Mouse (Mus musculus) lung, postnatal 36 days (tissue): ENCODE measurements at regions not wholly inside any gene's neighbourhood (a gene's known extent, or its start where the extent isn't known, plus 50 kb on each side); places are given as distances from the start of the nearest gene placed in this dataset.
A peak's percentile ranks its signal among the peaks of the same experiment; 100 is the strongest.

Source experiments
- DNase-seq: peaks from one replicate; pipeline ENCODE4 v3.0.0; 2022; ENCODE audit warnings: mixed read lengths

DNA sequence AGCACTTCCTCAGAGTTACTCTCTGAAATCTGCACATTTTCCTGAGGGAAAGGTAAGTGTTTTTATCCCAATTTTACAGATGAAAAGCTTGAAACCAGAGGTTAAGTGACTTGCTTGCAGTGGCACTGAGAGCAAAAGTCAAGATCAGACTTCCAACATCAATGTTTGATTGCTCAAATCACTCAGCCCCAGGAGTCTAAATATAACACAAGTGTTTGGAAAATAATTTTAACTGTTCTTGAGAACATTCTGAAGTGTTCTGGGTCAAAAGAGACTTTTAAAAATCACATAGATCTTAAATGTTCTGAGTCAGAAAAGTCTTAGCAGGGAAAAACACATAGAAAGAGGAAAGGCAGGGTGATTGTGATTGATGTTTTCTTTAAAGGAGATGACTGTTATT, 848.6 kb upstream of the Cntnap5a start:
- no peak for DNase-seq

DNA sequence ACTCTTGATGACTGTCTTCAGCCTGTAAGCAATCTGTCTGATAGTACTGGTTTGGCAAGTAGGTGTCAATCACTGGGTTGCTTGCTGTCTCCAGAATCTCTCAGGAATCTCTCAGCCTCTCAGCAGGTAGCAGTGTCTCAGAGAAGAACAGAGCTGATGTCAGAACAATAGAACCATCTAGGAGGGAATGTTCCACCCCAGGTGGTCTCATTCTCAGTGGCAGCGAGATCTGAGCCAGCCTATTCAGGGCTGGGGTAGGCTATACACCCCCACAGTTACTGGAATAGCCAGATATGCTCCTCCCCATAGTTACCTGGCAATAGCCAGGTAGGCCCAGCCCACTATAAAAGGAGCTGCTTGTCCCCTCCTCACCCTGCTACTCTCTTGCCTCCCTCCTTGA, 834.9 kb upstream of the Cntnap5a start:
- no peak for DNase-seq

DNA sequence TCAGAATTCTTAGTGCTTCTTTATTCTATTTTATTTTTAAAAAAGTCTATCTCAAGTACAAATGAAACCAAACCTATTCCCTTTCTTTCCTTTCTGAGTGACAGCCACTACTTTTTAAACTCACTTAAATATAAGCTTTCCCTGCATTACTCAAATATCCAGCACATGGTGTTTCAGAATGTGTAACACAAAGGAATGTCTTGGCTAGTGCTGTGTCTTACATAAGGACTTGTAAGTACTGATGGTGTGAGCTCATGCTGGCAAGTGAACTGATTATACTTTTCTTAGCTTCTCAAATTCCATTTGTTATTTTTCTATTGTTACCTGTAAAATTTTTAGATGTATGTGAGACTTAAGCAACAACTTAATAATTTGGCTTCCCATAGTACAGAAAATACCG, 823.6 kb upstream of the Cntnap5a start:
- peak; percentile 8 for DNase-seq

DNA sequence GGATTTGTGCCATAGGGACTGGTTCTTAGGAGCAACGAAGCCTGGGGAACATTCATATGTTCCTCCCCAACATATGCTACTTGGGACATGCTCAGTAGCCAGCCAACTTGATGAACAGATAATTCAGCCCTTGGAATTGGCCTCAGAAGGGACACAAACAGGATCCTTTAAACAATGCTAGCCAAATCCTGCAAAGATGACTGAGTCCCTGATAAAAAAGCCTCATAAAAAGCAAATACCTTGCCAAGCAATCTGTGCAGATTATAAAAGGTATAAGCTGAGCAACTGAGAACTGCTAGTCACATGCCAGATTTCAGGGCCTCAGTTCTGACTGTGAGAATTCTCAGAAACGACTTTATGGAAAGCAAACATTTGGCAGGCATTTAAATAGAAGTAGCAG, 821.6 kb upstream of the Cntnap5a start:
- DNase-seq = no peak

DNA sequence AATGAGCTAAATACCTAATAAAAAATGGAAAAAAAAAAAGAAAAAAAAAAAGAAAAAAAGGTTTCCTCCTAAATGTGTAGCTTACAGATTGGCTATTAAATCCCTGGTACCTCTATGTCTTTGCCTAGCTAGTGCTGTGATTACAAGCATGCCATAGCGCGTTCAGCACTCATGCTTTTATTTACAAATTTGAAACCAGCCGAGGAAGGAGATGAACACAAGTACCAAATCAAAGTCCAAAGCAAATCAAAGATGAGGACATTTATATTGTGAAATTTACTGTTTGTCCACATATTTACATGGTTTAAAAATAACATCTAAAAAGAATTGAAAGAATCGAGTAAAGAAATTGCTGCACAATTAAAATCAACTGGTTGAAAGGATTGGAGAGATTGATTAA, 808.8 kb upstream of the Cntnap5a start:
- no peak for DNase-seq
